Mouse (Mus musculus) lung, postnatal 0 days (tissue): Measurements from ENCODE around the gene Cnih3.

ENCODE experiments used
- CTCF ChIP-seq: IDR thresholded peaks from 2 replicates; pipeline ENCODE4 v1.5.1; 2016; ENCODE audit warnings: antibody characterized with exemption, mild to moderate bottlenecking
- EP300 ChIP-seq: IDR thresholded peaks from 2 replicates; pipeline ENCODE4 v1.6.1; 2016; ENCODE audit warnings: antibody characterized with exemption, mild to moderate bottlenecking, control low read depth

GRCm38 (mm10) chr1:181465027-181465426 lies 112.6 kb downstream of the Cnih3 start:
- peak; percentile 83 for TF ChIP-seq CTCF
- TF ChIP-seq EP300: no peak
